In genomic region chr3:54725344-54725743, GRCm38 (mm10) we compare ENCODE assay signal across 38 mouse cellular contexts. TPM values are rescaled to one million over a fixed set of nuclear protein-coding genes. Genes with fewer than 3 reads are reported as not detected.
"Had no signal": no experiment of that assay in that cellular context is flagged by ENCODE, and none has a peak within 500 bp of the region (broad histone marks: within the 10 kb centered on the region; RNA-seq: fewer than 3 reads in every experiment).

No protein-coding gene starts in this region.

- DNase-seq: heart, postnatal 10 days; heart, postnatal 14 days; heart, postnatal 36 days; heart, postnatal 4 days; kidney, adult 11 months; kidney, adult 18-20 months; kidney, adult 2 months; kidney, adult 8-10 months; kidney, adult 9 months; kidney, postnatal 10 days; kidney, postnatal 14 days; kidney, postnatal 25 days; kidney, postnatal 36 days; kidney, postnatal 4 days; layer of hippocampus, adult 9-11 months; layer of hippocampus, postnatal 36 days had no signal

RNA-seq across cellular contexts. Expression of gene Gm21958, which starts 11.2 kb away (rescaled TPM):
- total RNA-seq: heart, postnatal 10 days; heart, postnatal 14 days; heart, postnatal 25 days; heart, postnatal 36 days; heart, postnatal 4 days; hematopoietic stem cell, adult 5-6 weeks; hindbrain, postnatal 0 days; layer of hippocampus, adult 18-20 months; layer of hippocampus, adult 2 months; layer of hippocampus, adult 8-10 months; layer of hippocampus, postnatal 10 days; layer of hippocampus, postnatal 14 days; layer of hippocampus, postnatal 25 days; layer of hippocampus, postnatal 36 days; left cerebral cortex, adult 18-20 months; left cerebral cortex, adult 2 months had no signal
- polyA plus RNA-seq: heart, embryonic 10.5 days; heart, embryonic 16.5 days; heart, postnatal 0 days; hindbrain, embryonic 11.5 days; hindbrain, embryonic 14.5 days; hindbrain, postnatal 0 days; intestine, embryonic 15.5 days; intestine, embryonic 16.5 days; intestine, postnatal 0 days; kidney, adult 2 months; kidney, embryonic 16.5 days; large intestine, adult 2 months had no signal

RNA-seq across cellular contexts. Expression of gene Smad9, which starts 30.0 kb away (rescaled TPM):
- total RNA-seq: hematopoietic stem cell, adult 5-6 weeks had no signal
- polyA plus RNA-seq: inflammation-experienced regulatory T-cells, adult 6 months had no signal
